Mouse (Mus musculus) left cerebral cortex, postnatal 25 days (tissue): ENCODE results near the gene 0610030E20Rik. TPM values are rescaled to one million over a fixed set of nuclear protein-coding genes. Genes with fewer than 3 reads are reported as not detected.

Source experiments
- DNase-seq, 2 experiments: peaks; one replicate each; pipeline ENCODE4 v3.0.0; 2022; ENCODE audit warnings: low spot score in 2 of 2, mixed read lengths in 1 of 2
- intact Hi-C: fragments of 180-260 bp; cut with DNase I; formaldehyde crosslinking; loops from one replicate; pipeline ENCODE4 v1.15.1; 2025
- total RNA-seq, 2 experiments: library from RNA; stranded (reverse); gene quantifications; 2 replicates each; pipeline ENCODE4 v1.2.3; 2021

Gene 0610030E20Rik
- total RNA-seq, 2 experiments from 2014 or later, result 15.1 to 16.9 TPM

DNA sequence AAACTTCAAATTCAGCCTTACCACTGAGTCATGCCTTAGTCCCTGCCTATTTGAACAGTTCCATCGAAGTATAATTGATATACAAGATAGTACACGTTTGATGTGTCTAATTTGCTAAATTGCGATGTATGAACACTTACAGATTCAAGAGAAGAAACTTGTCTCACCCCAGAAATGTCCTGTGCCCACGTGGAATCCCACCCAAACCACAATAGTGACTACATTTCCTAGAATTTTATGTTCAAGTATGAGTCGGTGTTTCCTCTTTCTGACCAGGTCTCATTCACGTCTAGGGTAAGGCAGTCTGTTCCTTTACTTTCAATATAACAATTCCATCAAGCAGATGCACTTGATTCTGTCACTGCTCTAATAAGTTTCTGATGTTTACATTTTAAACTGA lies 1.5 kb upstream of the 0610030E20Rik start:
- DNase-seq, result no peak
- intact Hi-C loops, result no loop called here

DNA sequence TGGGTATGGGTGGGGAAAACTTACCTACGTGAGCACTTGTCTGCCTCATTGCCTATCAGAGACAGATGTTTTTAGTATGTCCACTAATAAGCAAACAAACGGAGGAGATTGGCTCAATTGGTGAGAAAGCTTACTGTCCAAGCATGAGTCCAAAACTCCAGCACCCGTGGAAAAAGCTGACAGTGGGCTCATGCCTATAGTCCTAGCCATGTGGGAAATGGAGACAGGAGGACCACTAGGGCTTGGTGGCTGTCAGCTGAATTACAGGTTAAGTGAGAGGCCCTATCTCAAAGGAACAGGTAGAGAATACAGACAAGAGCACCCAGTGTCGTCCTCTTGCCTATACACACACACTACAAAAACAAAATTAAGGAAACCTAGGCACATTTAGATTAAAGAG lies 856 bp upstream of the 0610030E20Rik start:
- intact Hi-C loops, result no loop called here
- DNase-seq, result no peak

DNA sequence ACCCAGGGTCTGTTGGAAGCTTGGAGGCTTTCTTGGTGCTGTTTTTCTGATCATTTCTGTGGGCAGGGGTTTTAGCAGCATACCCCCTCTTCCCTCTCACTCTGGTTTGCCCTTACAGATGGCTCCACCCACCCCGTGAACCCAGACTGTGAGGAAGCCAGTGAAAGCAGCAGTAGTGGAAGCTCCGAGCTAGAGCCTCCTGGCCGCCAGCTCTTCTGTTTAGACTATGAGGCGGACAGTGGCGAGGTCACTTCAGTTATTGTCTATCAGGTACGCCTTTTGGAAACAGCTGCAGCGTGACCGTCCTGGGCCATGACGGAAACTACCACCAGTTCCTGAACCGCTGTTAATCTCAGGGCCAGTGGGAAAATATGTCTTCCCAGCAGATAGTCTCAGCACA lies 1.3 kb downstream of the 0610030E20Rik start:
- no peak for DNase-seq
- intact Hi-C loops, result no loop called here

DNA sequence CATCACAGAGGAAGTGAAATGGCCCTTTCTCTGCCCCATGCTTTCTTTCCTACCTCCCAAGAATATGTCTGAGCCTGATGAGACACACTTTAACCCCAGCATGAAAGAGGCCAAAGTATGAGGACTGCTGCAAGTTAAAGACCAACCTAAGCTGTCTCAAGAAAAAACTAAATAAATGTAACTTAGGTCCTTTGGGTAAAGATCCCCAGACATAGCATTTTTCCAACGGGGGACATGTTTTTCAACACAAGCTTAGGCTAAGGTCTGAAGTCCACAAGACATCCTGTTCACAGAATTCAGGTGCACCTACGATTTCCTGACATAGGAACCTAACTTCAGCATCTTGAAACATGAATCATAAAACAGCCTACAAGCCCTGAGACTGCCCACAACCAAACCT lies 3.1 kb downstream of the 0610030E20Rik start:
- no peak for DNase-seq
- intact Hi-C loops, result no loop called here

DNA sequence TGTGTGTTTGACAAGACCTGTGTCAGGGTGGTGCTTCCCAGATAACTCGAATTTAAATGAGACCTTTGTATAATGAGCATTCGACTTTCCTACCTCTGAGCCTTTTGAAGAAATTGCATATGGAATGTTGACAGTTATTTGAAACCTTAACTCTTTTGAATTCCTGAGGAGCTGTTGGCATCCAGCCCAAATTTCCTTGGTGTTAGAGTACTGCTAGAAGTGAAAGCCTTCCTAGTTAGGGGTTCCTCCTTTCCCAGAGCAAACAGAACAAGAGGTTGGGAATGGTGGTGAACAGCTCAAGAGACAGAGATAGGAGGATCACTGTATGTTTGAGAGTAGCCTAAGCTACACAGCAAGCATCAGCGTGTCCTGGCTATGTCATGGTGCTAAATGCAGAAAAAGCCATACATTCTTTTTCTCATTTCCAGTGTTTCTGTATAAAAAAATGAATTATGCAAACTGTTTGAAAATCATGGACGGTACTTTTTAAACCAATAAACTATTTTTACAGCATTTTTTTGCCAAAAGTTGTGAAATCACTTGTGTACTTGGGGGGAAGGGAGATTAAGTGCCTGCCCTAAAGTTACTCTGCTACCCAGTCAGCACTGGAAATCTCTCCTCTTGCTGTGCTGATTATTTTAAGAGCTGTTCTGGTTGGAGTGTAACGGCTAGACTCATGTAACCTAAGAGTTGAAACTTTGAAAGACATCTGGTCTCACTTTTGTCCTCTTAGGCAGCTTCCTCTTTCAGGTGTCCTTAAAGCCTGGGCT lies 5.7 kb downstream of the 0610030E20Rik start:
- intact Hi-C loops, result no loop called here
- peak in 1 of 2 experiments; percentile 67 for DNase-seq

DNA sequence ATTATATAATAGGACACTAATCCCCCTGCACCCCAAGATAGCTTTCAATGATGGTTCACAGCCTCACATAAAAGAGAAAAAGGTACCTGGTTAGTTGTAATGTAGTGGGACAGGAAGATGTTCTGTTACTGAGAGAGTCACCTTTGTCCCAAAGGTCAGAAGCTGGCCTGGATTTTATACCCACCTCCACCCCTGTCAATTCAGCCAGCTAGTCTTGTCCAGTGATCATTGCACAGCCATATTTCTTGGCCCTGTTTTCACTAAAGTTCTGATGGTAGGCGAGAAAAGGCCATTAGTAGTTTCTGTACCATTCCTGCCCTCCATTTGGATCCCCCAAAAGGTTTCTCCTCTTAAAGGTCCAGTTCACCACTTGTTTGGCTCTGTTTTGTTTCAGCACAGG lies 6.9 kb downstream of the 0610030E20Rik start:
- intact Hi-C loops, result no loop called here

DNA sequence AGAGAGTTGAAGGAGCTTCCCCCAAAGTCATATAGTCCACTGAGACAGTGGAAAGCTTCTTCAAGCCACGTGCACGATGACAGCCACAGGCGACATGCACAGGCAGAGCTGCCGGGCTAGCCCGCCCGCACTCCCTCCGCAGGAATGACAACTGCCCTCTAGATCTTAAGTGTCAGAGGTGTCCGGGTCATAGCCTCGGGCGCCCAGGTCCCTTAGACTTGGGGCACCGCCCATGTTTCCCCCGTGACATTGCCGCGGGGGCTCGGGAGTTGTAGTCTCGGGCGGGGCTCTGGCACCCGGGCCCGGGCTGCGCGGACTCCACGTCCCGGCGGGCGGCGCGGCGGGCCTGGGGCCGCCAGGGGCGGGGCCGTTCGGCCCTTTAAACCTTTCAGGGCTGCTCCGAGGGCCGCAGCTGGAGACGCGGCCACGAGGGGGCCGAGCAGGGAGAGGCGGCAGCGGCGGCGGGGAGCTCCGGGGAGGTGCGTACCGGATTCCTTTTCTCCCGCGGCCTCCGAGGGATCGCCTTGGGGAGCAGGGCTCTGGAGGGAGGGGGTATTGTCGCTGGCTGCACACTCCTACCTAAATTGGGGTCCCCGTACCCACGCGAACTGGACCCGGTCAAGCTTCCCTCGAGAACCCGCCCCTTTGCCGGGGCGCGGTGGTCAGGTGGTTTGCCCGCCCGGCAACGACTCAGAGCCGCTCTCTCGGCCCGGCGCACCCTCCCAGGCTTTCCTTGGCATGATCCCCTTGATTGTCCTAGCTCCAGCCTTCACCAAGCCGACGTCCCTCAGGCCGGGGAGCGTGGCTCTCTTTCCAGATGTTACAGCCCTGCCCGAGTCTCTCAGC lies 8.2 kb downstream of the 0610030E20Rik start, which contains the start of gene Tmem150a:
Gene Tmem150a (plus strand): TSS at position 382 of the 846 bp plus-strand sequence.
- intact Hi-C loops, result no loop called here
- DNase-seq, result peak; percentile 70

More for the DNA sequence above, 6.9 kb downstream of the 0610030E20Rik start:
- DNase-seq, result no peak

DNA sequence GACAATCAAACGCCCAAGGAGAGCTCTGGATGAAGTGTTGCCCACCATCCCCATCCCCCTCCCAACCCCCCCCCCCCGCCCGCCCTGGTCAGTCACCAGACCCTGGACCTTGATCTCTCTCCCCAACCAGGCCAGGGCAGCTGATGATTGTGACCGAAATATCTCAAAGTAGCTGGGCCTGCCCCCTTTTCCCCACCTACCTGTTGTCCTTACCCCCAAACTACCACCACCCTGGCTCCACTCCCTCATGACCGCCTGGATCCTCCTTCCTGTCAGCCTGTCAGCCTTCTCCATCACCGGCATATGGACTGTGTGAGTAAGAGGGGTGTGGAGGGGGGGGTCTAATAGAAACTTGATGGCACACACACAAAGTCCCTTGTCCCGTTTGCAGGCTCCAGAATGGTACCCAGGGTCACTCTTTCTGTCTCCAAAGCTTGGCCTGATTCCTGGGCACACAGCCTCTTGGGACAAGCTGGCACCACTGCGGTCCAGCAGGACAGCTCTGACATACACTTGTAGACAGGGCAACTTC lies 8.9 kb downstream of the 0610030E20Rik start:
- DNase-seq, result no peak
- intact Hi-C loops, result no loop called here

DNA sequence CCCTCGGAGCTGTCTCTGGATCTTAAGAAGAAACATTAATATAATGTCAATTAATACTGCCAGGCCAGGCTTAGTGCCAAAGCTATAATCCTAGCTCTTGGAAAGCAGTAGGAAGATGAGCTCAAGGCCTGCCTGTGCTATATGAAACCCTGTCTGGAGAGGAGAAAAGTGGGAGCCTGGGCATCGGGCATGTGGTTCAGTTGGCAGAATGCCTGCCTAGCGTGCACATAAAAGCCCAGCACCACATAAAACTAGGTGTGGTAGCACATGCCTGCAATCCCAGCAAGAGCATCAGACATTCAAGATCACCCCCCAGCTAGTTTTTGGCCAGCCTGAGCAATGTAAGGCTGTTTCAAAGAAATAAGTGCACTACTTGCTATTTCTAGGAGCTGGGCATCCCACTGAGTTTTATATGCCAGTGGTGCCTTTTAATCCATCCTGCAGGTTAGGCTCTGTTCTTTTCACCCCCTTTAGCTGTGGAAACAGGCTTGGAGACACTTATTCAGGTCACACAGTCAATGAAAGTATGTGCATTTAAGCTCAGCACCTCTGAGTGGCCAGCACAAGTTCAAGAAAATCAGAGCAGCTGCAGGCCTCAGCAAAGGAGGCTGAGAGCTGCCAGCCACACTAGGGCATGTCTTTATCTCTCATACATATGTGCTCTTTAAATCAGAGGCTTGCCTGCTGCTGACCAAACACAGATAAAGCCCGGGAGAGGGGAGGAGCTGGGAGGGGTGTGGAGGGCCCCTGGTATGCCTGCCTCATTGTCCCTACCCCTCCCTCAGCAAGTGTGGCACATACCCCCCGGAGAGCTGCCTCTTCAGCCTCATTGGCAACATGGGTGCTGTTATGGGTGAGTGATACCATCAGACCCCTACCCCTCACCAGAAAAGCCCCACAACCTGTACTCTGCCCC lies 10.3 kb downstream of the 0610030E20Rik start:
- DNase-seq, result no peak
- intact Hi-C loops, result no loop called here

DNA sequence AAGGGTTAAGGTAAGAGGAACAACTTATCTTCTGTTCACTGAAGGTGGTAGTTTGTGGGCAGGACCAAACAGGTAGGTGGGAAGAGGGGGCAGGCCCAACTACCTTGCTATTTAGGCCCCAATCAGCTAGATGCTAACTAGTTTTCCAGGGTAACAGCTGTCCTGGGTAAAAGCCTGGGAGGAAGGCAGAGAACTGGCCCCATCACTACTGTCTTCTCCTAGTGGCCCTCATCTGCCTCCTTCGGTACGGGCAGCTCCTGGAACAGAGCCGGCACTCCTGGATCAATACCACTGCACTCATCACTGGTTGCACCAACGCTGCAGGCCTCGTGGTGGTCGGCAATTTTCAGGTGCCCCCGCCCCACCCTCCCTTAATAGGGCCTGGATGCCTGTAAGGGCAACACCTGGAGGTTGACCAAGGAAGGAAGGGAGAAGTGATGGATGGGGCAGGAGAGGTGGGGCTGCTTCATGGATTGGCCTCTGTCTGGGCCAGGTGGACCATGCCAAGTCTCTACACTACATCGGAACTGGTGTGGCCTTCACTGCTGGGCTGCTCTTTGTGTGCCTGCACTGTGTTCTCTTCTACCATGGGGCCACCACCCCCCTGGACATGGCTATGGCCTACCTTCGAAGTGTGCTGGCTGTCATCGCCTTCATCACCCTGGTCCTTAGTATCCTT lies 11.1 kb downstream of the 0610030E20Rik start:
- DNase-seq, result no peak
- intact Hi-C loops, result no loop called here

DNA sequence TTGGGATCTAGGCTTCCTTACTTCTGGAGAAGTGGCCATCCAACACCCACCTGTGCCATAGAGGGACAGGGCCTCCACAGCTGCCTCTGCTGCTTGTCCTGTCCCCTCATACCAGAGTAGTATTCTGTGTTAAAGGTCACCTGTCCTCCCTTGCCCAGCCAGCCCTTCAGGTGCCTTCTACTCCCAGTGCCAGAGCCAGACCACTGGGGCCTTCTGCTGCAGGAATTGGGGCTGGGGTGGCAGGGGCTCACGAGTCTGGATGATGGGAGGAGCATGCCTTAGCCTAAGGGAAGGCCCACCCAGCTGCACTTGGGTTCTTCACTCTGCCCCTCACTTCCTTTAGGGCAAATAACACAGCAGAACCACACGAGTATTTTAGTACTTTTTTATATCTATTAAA lies 12.2 kb downstream of the 0610030E20Rik start:
- intact Hi-C loops, result no loop called here
- DNase-seq, result no peak

DNA sequence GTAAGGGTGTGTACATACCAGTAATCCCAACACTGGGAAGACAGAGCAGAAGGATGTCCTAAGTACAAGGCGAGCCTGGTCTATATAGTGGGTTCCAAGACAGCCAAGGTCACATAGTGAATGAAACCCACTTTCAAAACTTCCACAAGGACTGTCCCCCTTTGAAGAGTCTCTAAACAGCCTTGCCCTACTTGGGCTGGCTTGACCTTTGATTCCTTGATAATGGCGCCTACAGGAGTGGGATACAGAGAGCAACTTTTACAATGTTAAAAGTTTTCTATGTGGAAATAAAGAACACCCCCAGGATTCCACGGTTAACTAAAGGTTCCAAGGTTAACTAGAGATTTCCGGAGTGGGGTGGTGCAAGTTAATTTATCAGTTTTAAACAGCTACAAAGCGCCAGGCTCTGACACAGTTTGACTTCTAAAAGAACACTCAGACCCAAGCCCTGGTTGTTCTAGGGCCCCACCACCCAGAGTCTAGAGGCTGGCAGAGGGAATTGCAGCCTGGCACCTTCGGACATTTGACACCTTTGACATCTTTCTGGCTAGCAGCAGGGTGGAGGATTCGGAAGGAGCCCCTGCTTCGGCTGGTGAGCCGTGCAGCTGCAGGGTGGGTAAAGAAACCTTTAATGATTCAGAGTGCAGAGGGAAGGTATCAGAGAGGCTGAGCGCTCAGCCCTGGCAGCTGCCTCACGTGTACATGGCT lies 12.9 kb downstream of the 0610030E20Rik start:
- DNase-seq, result no peak
- intact Hi-C loops, result no loop called here

DNA sequence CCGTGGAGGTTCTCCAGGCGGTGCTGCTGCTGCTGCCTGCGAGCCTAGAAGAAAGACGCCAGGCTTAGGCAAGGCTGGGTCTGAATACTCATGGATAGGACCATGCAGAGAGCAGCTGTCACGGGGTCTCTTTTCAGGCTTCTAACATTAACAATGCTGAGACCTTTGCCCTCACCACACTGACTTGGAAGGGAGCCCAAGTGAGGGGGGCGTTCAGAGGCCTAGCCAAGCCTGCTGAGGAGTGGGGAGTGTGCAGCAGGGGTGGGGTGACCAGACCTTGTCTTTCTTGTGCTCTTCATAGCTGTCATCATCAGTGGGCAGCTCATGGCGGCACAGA lies 13.4 kb downstream of the 0610030E20Rik start:
- intact Hi-C loops, result no loop called here
- no peak for DNase-seq

DNA sequence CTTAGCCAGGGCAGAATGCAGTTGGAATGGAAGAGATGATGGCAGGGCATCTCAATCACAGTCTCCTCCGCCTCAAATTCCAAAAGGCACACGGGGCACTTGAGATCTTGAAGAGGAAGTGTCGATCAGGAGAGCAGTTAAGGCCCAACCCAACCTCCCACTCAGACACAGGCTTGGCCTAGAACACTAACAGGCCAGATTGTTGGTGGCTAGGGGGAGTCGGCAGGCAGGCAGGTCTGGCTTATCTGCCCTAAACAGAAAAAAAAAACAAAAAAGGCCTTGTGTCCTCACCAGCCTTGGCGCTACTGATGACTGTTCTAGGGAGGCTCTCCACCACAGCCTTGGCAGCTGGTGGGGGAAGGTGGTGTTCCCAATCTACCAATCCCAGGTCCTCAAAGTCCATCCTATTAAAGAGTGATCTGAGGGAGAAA lies 14.0 kb downstream of the 0610030E20Rik start:
- no peak for DNase-seq
- intact Hi-C loops, result no loop called here

DNA sequence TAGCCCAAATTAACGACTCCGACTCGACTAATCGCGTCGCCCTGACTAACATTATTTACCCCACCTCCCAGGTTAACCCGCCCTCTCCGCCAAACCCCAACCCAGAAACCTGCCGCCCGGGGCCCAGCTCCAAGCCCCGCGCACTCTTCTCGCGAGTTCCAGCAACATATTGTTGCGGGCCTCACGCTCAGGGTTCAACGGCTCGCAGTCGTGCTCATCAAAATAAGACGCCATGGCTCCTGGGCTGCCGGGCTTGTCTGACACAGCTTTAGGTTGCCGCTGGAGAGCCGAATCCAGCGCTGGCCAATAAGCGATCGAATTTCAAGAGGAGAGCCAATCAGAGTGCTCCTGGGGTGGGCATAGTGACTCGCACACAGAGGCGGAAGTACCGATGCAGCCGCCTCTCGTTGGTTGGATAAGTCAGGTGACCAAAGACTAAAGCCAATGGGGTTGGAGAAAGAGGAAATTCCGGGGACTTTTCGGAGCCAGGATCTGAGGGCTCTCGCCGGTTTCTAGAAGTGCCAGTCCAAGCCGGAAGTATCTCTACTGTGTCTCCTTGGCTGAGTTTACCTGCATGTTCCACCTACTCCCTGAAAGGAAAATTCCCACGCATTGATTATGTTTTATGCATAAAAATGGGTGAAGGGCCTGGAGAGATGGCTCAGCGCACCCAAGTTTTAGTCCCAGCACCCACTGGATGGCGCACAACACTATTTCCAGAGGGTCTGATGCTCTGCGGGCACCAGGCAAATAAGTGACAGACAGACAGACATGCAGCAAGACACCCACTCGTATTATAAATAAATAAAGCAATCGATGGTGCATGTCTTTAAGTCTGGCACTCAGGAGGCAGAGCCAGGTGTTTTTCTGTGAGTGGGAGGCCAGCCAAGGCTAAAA lies 15.3 kb downstream of the 0610030E20Rik start:
- DNase-seq, result peak; percentile 96 to 99
- intact Hi-C loops, result no loop called here

DNA sequence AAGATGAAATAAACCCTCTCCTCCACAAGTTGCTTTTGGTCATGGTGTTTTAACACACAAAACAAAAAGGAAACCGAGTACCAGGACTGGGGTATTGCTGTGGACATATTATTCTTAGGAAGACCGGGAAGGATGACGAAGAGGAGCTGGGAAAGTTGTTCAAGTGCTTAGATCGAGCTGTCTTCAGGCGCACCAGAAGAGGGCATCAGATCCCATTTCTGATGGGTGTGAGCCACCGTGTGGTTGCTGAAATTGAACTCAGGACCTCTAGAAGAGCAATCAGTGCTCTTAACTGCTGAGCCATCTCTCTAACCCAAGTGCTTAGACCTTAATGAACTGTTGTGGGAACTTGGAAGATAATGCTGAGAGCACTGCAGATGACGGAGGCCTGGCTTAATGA lies 16.9 kb downstream of the 0610030E20Rik start:
- DNase-seq, result no peak

DNA sequence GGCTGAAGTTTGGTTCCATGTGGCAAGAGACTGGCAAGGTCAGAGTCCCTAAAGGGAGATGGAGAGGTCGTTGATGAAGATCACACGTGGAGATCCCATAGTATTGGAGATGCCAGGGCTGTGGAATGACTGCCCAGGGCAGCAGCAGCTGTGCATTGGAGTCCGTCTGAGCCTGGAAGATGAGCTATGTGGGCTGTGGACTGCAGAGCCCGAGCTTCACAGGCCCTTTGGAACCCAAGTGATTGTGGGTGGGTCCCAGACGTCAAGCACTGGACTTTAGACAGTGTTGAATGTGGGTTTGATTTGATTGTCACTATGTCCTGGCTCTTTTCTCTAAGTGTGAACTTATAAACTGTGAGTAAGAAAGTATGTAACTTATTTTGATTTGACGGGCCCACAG lies 17.9 kb downstream of the 0610030E20Rik start:
- no peak for DNase-seq
- intact Hi-C loops, result loop anchor here (2.0 kb wide), 1 partner anchor 42 kb away; no protein-coding TSS in a partner anchor

More for the DNA sequence above, 16.9 kb downstream of the 0610030E20Rik start:
- intact Hi-C loops, result loop anchor here (2.0 kb wide), 1 partner anchor 43 kb away; no protein-coding TSS in a partner anchor
